Mouse (Mus musculus) mouse embryonic stem cell (cell line): ENCODE measurements around the gene Ubtd2.

Experiments
- in situ Hi-C, 2 experiments: fragments of 300-500 bp; cut with MboI; formaldehyde crosslinking; loops; 1 replicate in 1 of 2; 3 replicates in 1 of 2; pipeline ENCODE4 v1.14.3; 2019 to 2020; ENCODE audit warnings: low sequenced_read_pairs in 2 of 2, low pct_unique_long_range_greater_than_20kb in 1 of 2, mixed read lengths in 1 of 2; ENCODE audit not compliant: unreplicated experiment in 1 of 2

The Ubtd2 gene

GRCm38 (mm10) chr11:32454231-32454799 lies 855 bp upstream of the Ubtd2 start:
- in situ Hi-C loops = no loop called here

GRCm38 (mm10) chr11:32455507-32456141 lies 454 bp downstream of the Ubtd2 start:
- in situ Hi-C loops = no loop called here

GRCm38 (mm10) chr11:32456356-32456755 lies 1.2 kb downstream of the Ubtd2 start:
- in situ Hi-C loops = no loop called here

- in situ Hi-C loops = no loop called here
Measured at GRCm38 (mm10) chr11:32464282-32464681, 9.1 kb downstream of the Ubtd2 start.

GRCm38 (mm10) chr11:32471925-32472324 lies 16.8 kb downstream of the Ubtd2 start:
- in situ Hi-C loops = no loop called here

GRCm38 (mm10) chr11:32474725-32475124 lies 19.6 kb downstream of the Ubtd2 start:
- in situ Hi-C loops = no loop called here

- in situ Hi-C loops = no loop called here
Measured at GRCm38 (mm10) chr11:32475487-32476236, 20.5 kb downstream of the Ubtd2 start.

- in situ Hi-C loops = no loop called here
Measured at GRCm38 (mm10) chr11:32481525-32481924, 26.4 kb downstream of the Ubtd2 start.

- in situ Hi-C loops = no loop called here
Measured at GRCm38 (mm10) chr11:32485290-32485689, 30.1 kb downstream of the Ubtd2 start.

- in situ Hi-C loops = no loop called here
Measured at GRCm38 (mm10) chr11:32486621-32487020, 31.5 kb downstream of the Ubtd2 start.

- in situ Hi-C loops = no loop called here
Measured at GRCm38 (mm10) chr11:32487501-32487900, 32.3 kb downstream of the Ubtd2 start.

GRCm38 (mm10) chr11:32488344-32488743 lies 33.2 kb downstream of the Ubtd2 start:
- in situ Hi-C loops = no loop called here

- in situ Hi-C loops = no loop called here
Measured at GRCm38 (mm10) chr11:32488808-32489670, 33.9 kb downstream of the Ubtd2 start.

- in situ Hi-C loops = no loop called here
Measured at GRCm38 (mm10) chr11:32491079-32491478, 35.9 kb downstream of the Ubtd2 start.

GRCm38 (mm10) chr11:32493312-32493711 lies 38.1 kb downstream of the Ubtd2 start:
- in situ Hi-C loops = no loop called here

- in situ Hi-C loops = no loop called here
Measured at GRCm38 (mm10) chr11:32495283-32495682, 40.1 kb downstream of the Ubtd2 start.

- in situ Hi-C loops = no loop called here
Measured at GRCm38 (mm10) chr11:32498757-32499535, 43.8 kb downstream of the Ubtd2 start.

GRCm38 (mm10) chr11:32499931-32500330 lies 44.8 kb downstream of the Ubtd2 start:
- in situ Hi-C loops = no loop called here
